Mouse (Mus musculus): ENCODE data around the gene Arel1. TPM values are rescaled to one million over a fixed set of nuclear protein-coding genes. Genes with fewer than 3 reads are reported as not detected.

The Arel1 gene
- polyA plus RNA-seq, 1 experiment from 2014 or later, result 21.1 TPM

GRCm38 (mm10) chr12:84996083-84996496, 25.4 kb upstream of the Arel1 start, which contains the start of gene Ylpm1:
Ylpm1 (plus strand) TSS chr12:84996321.
- Histone ChIP-seq H3K27ac (replicated peaks; ENCODE audit: low read depth, low read length) (0 out of 2 replicates have a peak within 1 kb of the TSS, but pooled peaks have one; percentile 9), H3K36me3 (replicated peaks; ENCODE audit: control insufficient read depth, insufficient read depth, low read depth, low read length) (no peaks in the 10 kb centered on the region), H3K4me2 (ENCODE audit: low read depth, low read length) (peak within 1 kb of the TSS; percentile 96), H3K4me3 (ENCODE audit: low read depth, low read length) (peak within 1 kb of the TSS; percentile 97), H3K9ac (replicated peaks; ENCODE audit: low read length) (peak within 1 kb of the TSS; percentile 96), H3K27me3 (ENCODE audit: control insufficient read depth, insufficient read depth, low read length) (no peaks in the 10 kb centered on the region), H3K4me1 (ENCODE audit: control insufficient read depth, insufficient read depth, low read length) (peaks cover 3% of the 10 kb centered on the region; the same call in 1 of the 2 replicates), H3K9me3 (replicated peaks; ENCODE audit: control insufficient read depth, low read length) (no peaks in the 10 kb centered on the region)
- ATAC-seq (replicated peaks; ENCODE audit: insufficient number of reproducible peaks, low FRiP score, low TSS enrichment, low read depth) (peak; percentile 98), DNase-seq (ENCODE audit: low spot score) (peak; percentile 99)
- under 1% methylated on average over 44 of the region's 45 CpGs for WGBS

- no peak overlapping the region for H3K27ac ChIP-seq (replicated peaks; ENCODE audit: low read depth, low read length)
- H3K4me3 ChIP-seq (ENCODE audit: low read depth, low read length), result no peak overlapping the region
- H3K36me3 ChIP-seq (replicated peaks; ENCODE audit: control insufficient read depth, insufficient read depth, low read depth, low read length), result no peaks in the 10 kb centered on the region
- no peaks in the 10 kb centered on the region for H3K9me3 ChIP-seq (replicated peaks; ENCODE audit: control insufficient read depth, low read length)
- peaks cover 3% of the 10 kb centered on the region; the same call in 1 of the 2 replicates for H3K4me1 ChIP-seq (ENCODE audit: control insufficient read depth, insufficient read depth, low read length)
- H3K9ac ChIP-seq (replicated peaks; ENCODE audit: low read length), result no peak overlapping the region
- WGBS, result 92% methylated on average over 8 of the region's 9 CpGs
- DNase-seq (ENCODE audit: low spot score) (no peak), ATAC-seq (replicated peaks; ENCODE audit: insufficient number of reproducible peaks, low FRiP score, low TSS enrichment, low read depth) (no peak)
- no peaks in the 10 kb centered on the region for H3K27me3 ChIP-seq (ENCODE audit: control insufficient read depth, insufficient read depth, low read length)
- H3K4me2 ChIP-seq (ENCODE audit: low read depth, low read length), result no peak overlapping the region
Observed at GRCm38 (mm10) chr12:84995112-84995761, 24.5 kb upstream of the Arel1 start.

GRCm38 (mm10) chr12:84989456-84989855, 18.8 kb upstream of the Arel1 start:
- H3K4me3 ChIP-seq (ENCODE audit: low read depth, low read length), result no peak overlapping the region
- no peaks in the 10 kb centered on the region for H3K4me1 ChIP-seq (ENCODE audit: control insufficient read depth, insufficient read depth, low read length)
- H3K27ac ChIP-seq (replicated peaks; ENCODE audit: low read depth, low read length), result no peak overlapping the region
- WGBS, result 76% methylated on average over 4 of the region's 4 CpGs
- ATAC-seq (replicated peaks; ENCODE audit: insufficient number of reproducible peaks, low FRiP score, low TSS enrichment, low read depth) (no peak), DNase-seq (ENCODE audit: low spot score) (no peak)
- H3K9ac ChIP-seq (replicated peaks; ENCODE audit: low read length), result no peak overlapping the region
- H3K27me3 ChIP-seq (ENCODE audit: control insufficient read depth, insufficient read depth, low read length), result no peaks in the 10 kb centered on the region
- H3K9me3 ChIP-seq (replicated peaks; ENCODE audit: control insufficient read depth, low read length), result no peaks in the 10 kb centered on the region
- H3K4me2 ChIP-seq (ENCODE audit: low read depth, low read length), result no peak overlapping the region
- no peaks in the 10 kb centered on the region for H3K36me3 ChIP-seq (replicated peaks; ENCODE audit: control insufficient read depth, insufficient read depth, low read depth, low read length)

GRCm38 (mm10) chr12:84979264-84979862, 8.7 kb upstream of the Arel1 start:
- Histone ChIP-seq H3K4me3 (ENCODE audit: low read depth, low read length) (no peak overlapping the region), H3K27ac (replicated peaks; ENCODE audit: low read depth, low read length) (no peak overlapping the region), H3K36me3 (replicated peaks; ENCODE audit: control insufficient read depth, insufficient read depth, low read depth, low read length) (no peaks in the 10 kb centered on the region), H3K9ac (replicated peaks; ENCODE audit: low read length) (no peak overlapping the region), H3K4me1 (ENCODE audit: control insufficient read depth, insufficient read depth, low read length) (no peaks in the 10 kb centered on the region), H3K27me3 (ENCODE audit: control insufficient read depth, insufficient read depth, low read length) (no peaks in the 10 kb centered on the region), H3K4me2 (ENCODE audit: low read depth, low read length) (no peak overlapping the region), H3K9me3 (replicated peaks; ENCODE audit: control insufficient read depth, low read length) (no peaks in the 10 kb centered on the region)
- no peak for DNase-seq (ENCODE audit: low spot score)
- no peak for ATAC-seq (replicated peaks; ENCODE audit: insufficient number of reproducible peaks, low FRiP score, low TSS enrichment, low read depth)
- 79% methylated on average over 2 of the region's 2 CpGs for WGBS

GRCm38 (mm10) chr12:84969656-84970427, 858 bp downstream of the Arel1 start:
- no peak for DNase-seq (ENCODE audit: low spot score)
- no peak for ATAC-seq (replicated peaks; ENCODE audit: insufficient number of reproducible peaks, low FRiP score, low TSS enrichment, low read depth)
- 27% methylated on average over 15 of the region's 15 CpGs for WGBS
- H3K4me3 ChIP-seq (ENCODE audit: low read depth, low read length), result peak overlapping the region; percentile 81
- H3K36me3 ChIP-seq (replicated peaks; ENCODE audit: control insufficient read depth, insufficient read depth, low read depth, low read length), result no peaks in the 10 kb centered on the region
- H3K4me2 ChIP-seq (ENCODE audit: low read depth, low read length), result peak overlapping the region; percentile 89
- no peaks in the 10 kb centered on the region for H3K4me1 ChIP-seq (ENCODE audit: control insufficient read depth, insufficient read depth, low read length)
- H3K9ac ChIP-seq (replicated peaks; ENCODE audit: low read length), result peak overlapping the region; percentile 85
- H3K27me3 ChIP-seq (ENCODE audit: control insufficient read depth, insufficient read depth, low read length), result no peaks in the 10 kb centered on the region
- H3K9me3 ChIP-seq (replicated peaks; ENCODE audit: control insufficient read depth, low read length), result no peaks in the 10 kb centered on the region
- no peak overlapping the region for H3K27ac ChIP-seq (replicated peaks; ENCODE audit: low read depth, low read length)

- DNase-seq (ENCODE audit: low spot score) (no peak), ATAC-seq (replicated peaks; ENCODE audit: insufficient number of reproducible peaks, low FRiP score, low TSS enrichment, low read depth) (no peak)
- H3K4me2 ChIP-seq (ENCODE audit: low read depth, low read length), result no peak overlapping the region
- H3K9ac ChIP-seq (replicated peaks; ENCODE audit: low read length), result no peak overlapping the region
- H3K9me3 ChIP-seq (replicated peaks; ENCODE audit: control insufficient read depth, low read length), result no peaks in the 10 kb centered on the region
- 86% methylated on average over 16 of the region's 16 CpGs for WGBS
- no peak overlapping the region for H3K27ac ChIP-seq (replicated peaks; ENCODE audit: low read depth, low read length)
- H3K4me3 ChIP-seq (ENCODE audit: low read depth, low read length), result no peak overlapping the region
- no peaks in the 10 kb centered on the region for H3K4me1 ChIP-seq (ENCODE audit: control insufficient read depth, insufficient read depth, low read length)
- H3K36me3 ChIP-seq (replicated peaks; ENCODE audit: control insufficient read depth, insufficient read depth, low read depth, low read length), result no peaks in the 10 kb centered on the region
- H3K27me3 ChIP-seq (ENCODE audit: control insufficient read depth, insufficient read depth, low read length), result no peaks in the 10 kb centered on the region
Observed at GRCm38 (mm10) chr12:84968831-84969655, 1.7 kb downstream of the Arel1 start.

- no peak overlapping the region for H3K4me2 ChIP-seq (ENCODE audit: low read depth, low read length)
- H3K4me3 ChIP-seq (ENCODE audit: low read depth, low read length), result no peak overlapping the region
- no peaks in the 10 kb centered on the region for H3K36me3 ChIP-seq (replicated peaks; ENCODE audit: control insufficient read depth, insufficient read depth, low read depth, low read length)
- H3K4me1 ChIP-seq (ENCODE audit: control insufficient read depth, insufficient read depth, low read length), result no peaks in the 10 kb centered on the region
- 83% methylated on average over 7 of the region's 7 CpGs for WGBS
- no peak for DNase-seq (ENCODE audit: low spot score)
- H3K9me3 ChIP-seq (replicated peaks; ENCODE audit: control insufficient read depth, low read length), result no peaks in the 10 kb centered on the region
- H3K27ac ChIP-seq (replicated peaks; ENCODE audit: low read depth, low read length), result no peak overlapping the region
- H3K9ac ChIP-seq (replicated peaks; ENCODE audit: low read length), result no peak overlapping the region
- H3K27me3 ChIP-seq (ENCODE audit: control insufficient read depth, insufficient read depth, low read length), result no peaks in the 10 kb centered on the region
- ATAC-seq (replicated peaks; ENCODE audit: insufficient number of reproducible peaks, low FRiP score, low TSS enrichment, low read depth), result no peak
Observed at GRCm38 (mm10) chr12:84962606-84963005, 8.1 kb downstream of the Arel1 start.

Measured in embryonic facial prominence, embryonic 11.5 days (tissue).